Mouse (Mus musculus) left cerebral cortex, postnatal 10 days (tissue): ENCODE measurements around the gene Mpp3. TPM values are rescaled to one million over a fixed set of nuclear protein-coding genes. Genes with fewer than 3 reads are reported as not detected.
A peak's percentile ranks its signal among the peaks of the same experiment; 100 is the strongest.
"Not testable (repeated sequence)": the region's sequence is repeated elsewhere in the genome, so short reads cannot be mapped to it uniquely, and the experiment has no call there.

ENCODE experiments used
- DNase-seq, 2 experiments: peaks; one replicate each; pipeline ENCODE4 v3.0.0; 2021 to 2022; ENCODE audit warnings: low spot score in 2 of 2, mixed read lengths in 1 of 2; ENCODE audit errors: extremely low spot score in 1 of 2
- intact Hi-C: fragments of 180-260 bp; cut with DNase I; formaldehyde crosslinking; loops from one replicate; pipeline ENCODE4 v1.15.1; 2025
- total RNA-seq, 2 experiments: library from RNA; stranded (reverse); gene quantifications; 2 replicates each; pipeline ENCODE4 v1.2.3; 2021

The Mpp3 gene
- total RNA-seq, 2 experiments from 2014 or later, result 34.1 to 36.3 TPM

- intact Hi-C loops, result loop anchor here (2.0 kb wide), 2 partner anchors 53 to 153 kb away; no protein-coding TSS in a partner anchor
- DNase-seq, result peak; percentile 85 to 86
Observed at GRCm38 (mm10) chr11:101985990-101986389, 42.3 kb downstream of the Mpp3 start.

GRCm38 (mm10) chr11:101985450-101985849 is 42.8 kb downstream of the Mpp3 start:
- intact Hi-C loops, result loop anchor here (2.0 kb wide), 1 partner anchor 53 kb away; no protein-coding TSS in a partner anchor
- DNase-seq, result not testable (repeated sequence)

- DNase-seq, result peak; percentile 96 to 98
- intact Hi-C loops, result loop anchor here (2.0 kb wide), 1 partner anchor 54 kb away; no protein-coding TSS in a partner anchor
Observed at GRCm38 (mm10) chr11:101984054-101985025, 43.9 kb downstream of the Mpp3 start, which contains the start of gene Cfap97d1. Gene Cfap97d1 (plus strand): TSS chr11:101984279.

GRCm38 (mm10) chr11:101983431-101983921 is 44.8 kb downstream of the Mpp3 start:
- intact Hi-C loops, result no loop called here
- no peak for DNase-seq

- intact Hi-C loops, result no loop called here
- DNase-seq, result no peak
Observed at GRCm38 (mm10) chr11:101982981-101983411, 45.3 kb downstream of the Mpp3 start.

GRCm38 (mm10) chr11:101981850-101982249 is 46.4 kb downstream of the Mpp3 start:
- intact Hi-C loops, result no loop called here
- no peak for DNase-seq

- DNase-seq, result no peak
- intact Hi-C loops, result no loop called here
Observed at GRCm38 (mm10) chr11:101980603-101981157, 47.6 kb downstream of the Mpp3 start.

- intact Hi-C loops, result no loop called here
- no peak for DNase-seq
Observed at GRCm38 (mm10) chr11:101979140-101979539, 49.1 kb downstream of the Mpp3 start.

GRCm38 (mm10) chr11:101976949-101977348 is 51.3 kb downstream of the Mpp3 start:
- intact Hi-C loops, result no loop called here
- DNase-seq, result no peak

GRCm38 (mm10) chr11:101974923-101975322 is 53.3 kb downstream of the Mpp3 start:
- intact Hi-C loops, result no loop called here
- no peak for DNase-seq

GRCm38 (mm10) chr11:101974181-101974580 is 54.1 kb downstream of the Mpp3 start:
- intact Hi-C loops, result no loop called here
- peak in 1 of 2 experiments; percentile 43 for DNase-seq

GRCm38 (mm10) chr11:101973496-101973895 is 54.8 kb downstream of the Mpp3 start:
- intact Hi-C loops, result no loop called here
- no peak for DNase-seq

- intact Hi-C loops, result no loop called here
- no peak for DNase-seq
Observed at GRCm38 (mm10) chr11:101972651-101973050, 55.6 kb downstream of the Mpp3 start.

GRCm38 (mm10) chr11:101972097-101972496 is 56.2 kb downstream of the Mpp3 start:
- intact Hi-C loops, result no loop called here
- no peak for DNase-seq

- DNase-seq, result no peak
- intact Hi-C loops, result no loop called here
Observed at GRCm38 (mm10) chr11:101971410-101971809, 56.9 kb downstream of the Mpp3 start.

- no peak for DNase-seq
- intact Hi-C loops, result no loop called here
Observed at GRCm38 (mm10) chr11:101969835-101970234, 58.4 kb downstream of the Mpp3 start.

GRCm38 (mm10) chr11:101968791-101969190 is 59.5 kb downstream of the Mpp3 start:
- intact Hi-C loops, result loop anchor here (1.0 kb wide), 1 partner anchor 47 kb away; no protein-coding TSS in a partner anchor
- peak; percentile 83 to 85 for DNase-seq

GRCm38 (mm10) chr11:101968311-101968710 is 60.0 kb downstream of the Mpp3 start:
- no peak for DNase-seq
- intact Hi-C loops, result loop anchor here (1.0 kb wide), 1 partner anchor 47 kb away; no protein-coding TSS in a partner anchor

- no peak for DNase-seq
- intact Hi-C loops, result no loop called here
Observed at GRCm38 (mm10) chr11:101966965-101967614, 61.2 kb downstream of the Mpp3 start, which contains the start of gene Sost. Gene Sost (minus strand): TSS chr11:101967015.
